Mouse (Mus musculus): Measurements from ENCODE around the gene Fam171b. TPM values are rescaled to one million over a fixed set of nuclear protein-coding genes. Genes with fewer than 3 reads are reported as not detected.

Gene Fam171b
- polyA plus RNA-seq, 1 experiment from 2014 or later: 58.9 TPM

GRCm38 (mm10) chr2:83797902-83798497 lies 14.4 kb upstream of the Fam171b start:
- Histone ChIP-seq H3K27ac (ENCODE audit: low read depth, low read length) (no peak overlapping the region), H3K9me3 (ENCODE audit: control insufficient read depth, low read length) (no peaks in the 10 kb centered on the region), H3K4me1 (replicated peaks; ENCODE audit: control insufficient read depth, insufficient read depth, low read length) (no peaks in the 10 kb centered on the region), H3K9ac (ENCODE audit: low read length) (no peak overlapping the region), H3K4me2 (ENCODE audit: low read depth, low read length, severe bottlenecking) (no peak overlapping the region), H3K36me3 (ENCODE audit: control insufficient read depth, insufficient read depth, low read length) (no peaks in the 10 kb centered on the region; the same call in 1 of the 2 replicates), H3K4me3 (ENCODE audit: low read depth, low read length) (no peak overlapping the region), H3K27me3 (ENCODE audit: control insufficient read depth, insufficient read depth, low read length) (no peaks in the 10 kb centered on the region)
- no peak for ATAC-seq (replicated peaks; ENCODE audit: low FRiP score)
- 71% methylated on average over 9 of the region's 9 CpGs for WGBS
- DNase-seq (ENCODE audit: low spot score): no peak

- Histone ChIP-seq H3K4me3 (ENCODE audit: low read depth, low read length) (peak overlapping the region; percentile 75), H3K36me3 (ENCODE audit: control insufficient read depth, insufficient read depth, low read length) (no peaks in the 10 kb centered on the region), H3K4me2 (ENCODE audit: low read depth, low read length, severe bottlenecking) (peak overlapping the region; percentile 74), H3K9me3 (ENCODE audit: control insufficient read depth, low read length) (no peaks in the 10 kb centered on the region), H3K9ac (ENCODE audit: low read length) (peak overlapping the region; percentile 93), H3K27me3 (ENCODE audit: control insufficient read depth, insufficient read depth, low read length) (no peaks in the 10 kb centered on the region), H3K27ac (ENCODE audit: low read depth, low read length) (no peak overlapping the region), H3K4me1 (replicated peaks; ENCODE audit: control insufficient read depth, insufficient read depth, low read length) (no peaks in the 10 kb centered on the region; the same call in 1 of the 2 replicates)
- WGBS: 14% methylated on average over 10 of the region's 10 CpGs
- no peak for DNase-seq (ENCODE audit: low spot score)
- ATAC-seq (replicated peaks; ENCODE audit: low FRiP score): peak; percentile 25; the same call in 1 of the 2 replicates
These were observed 947 bp downstream of the Fam171b start for GRCm38 (mm10) chr2:83813273-83813892.

GRCm38 (mm10) chr2:83814009-83814408 lies 1.6 kb downstream of the Fam171b start:
- WGBS: 58% methylated on average over 6 of the region's 6 CpGs
- peak overlapping the region; percentile 0; the same call in 1 of the 2 replicates for H3K9ac ChIP-seq (ENCODE audit: low read length)
- no peaks in the 10 kb centered on the region for H3K27me3 ChIP-seq (ENCODE audit: control insufficient read depth, insufficient read depth, low read length)
- no peak overlapping the region for H3K27ac ChIP-seq (ENCODE audit: low read depth, low read length)
- no peaks in the 10 kb centered on the region for H3K36me3 ChIP-seq (ENCODE audit: control insufficient read depth, insufficient read depth, low read length)
- H3K4me2 ChIP-seq (ENCODE audit: low read depth, low read length, severe bottlenecking): peak overlapping the region; percentile 74
- DNase-seq (ENCODE audit: low spot score): no peak
- ATAC-seq (replicated peaks; ENCODE audit: low FRiP score): no peak
- H3K4me1 ChIP-seq (replicated peaks; ENCODE audit: control insufficient read depth, insufficient read depth, low read length): no peaks in the 10 kb centered on the region; the same call in 1 of the 2 replicates
- H3K9me3 ChIP-seq (ENCODE audit: control insufficient read depth, low read length): no peaks in the 10 kb centered on the region
- peak overlapping the region; percentile 75 for H3K4me3 ChIP-seq (ENCODE audit: low read depth, low read length)

- Histone ChIP-seq H3K9me3 (ENCODE audit: control insufficient read depth, low read length) (no peaks in the 10 kb centered on the region), H3K4me3 (ENCODE audit: low read depth, low read length) (no peak overlapping the region), H3K4me1 (replicated peaks; ENCODE audit: control insufficient read depth, insufficient read depth, low read length) (no peaks in the 10 kb centered on the region; the same call in 1 of the 2 replicates), H3K9ac (ENCODE audit: low read length) (no peak overlapping the region), H3K27me3 (ENCODE audit: control insufficient read depth, insufficient read depth, low read length) (no peaks in the 10 kb centered on the region), H3K4me2 (ENCODE audit: low read depth, low read length, severe bottlenecking) (no peak overlapping the region), H3K36me3 (ENCODE audit: control insufficient read depth, insufficient read depth, low read length) (no peaks in the 10 kb centered on the region), H3K27ac (ENCODE audit: low read depth, low read length) (no peak overlapping the region)
- ATAC-seq (replicated peaks; ENCODE audit: low FRiP score): no peak
- DNase-seq (ENCODE audit: low spot score): no peak
- WGBS: 68% methylated on average over 6 of the region's 6 CpGs
These were observed 3.7 kb downstream of the Fam171b start for GRCm38 (mm10) chr2:83816147-83816546.

GRCm38 (mm10) chr2:83825161-83825560 lies 12.7 kb downstream of the Fam171b start:
- Histone ChIP-seq H3K27ac (ENCODE audit: low read depth, low read length) (no peak overlapping the region), H3K9ac (ENCODE audit: low read length) (no peak overlapping the region)

GRCm38 (mm10) chr2:83828895-83829539 lies 16.6 kb downstream of the Fam171b start:
- H3K4me2 ChIP-seq (ENCODE audit: low read depth, low read length, severe bottlenecking): no peak overlapping the region
- no peaks in the 10 kb centered on the region for H3K36me3 ChIP-seq (ENCODE audit: control insufficient read depth, insufficient read depth, low read length)
- no peaks in the 10 kb centered on the region for H3K9me3 ChIP-seq (ENCODE audit: control insufficient read depth, low read length)
- no peak overlapping the region for H3K9ac ChIP-seq (ENCODE audit: low read length)
- no peaks in the 10 kb centered on the region; the same call in 1 of the 2 replicates for H3K4me1 ChIP-seq (replicated peaks; ENCODE audit: control insufficient read depth, insufficient read depth, low read length)
- ATAC-seq (replicated peaks; ENCODE audit: low FRiP score) (peak; percentile 70), DNase-seq (ENCODE audit: low spot score) (no peak)
- H3K4me3 ChIP-seq (ENCODE audit: low read depth, low read length): no peak overlapping the region
- WGBS: 8% methylated on average over 3 of the region's 3 CpGs
- no peaks in the 10 kb centered on the region for H3K27me3 ChIP-seq (ENCODE audit: control insufficient read depth, insufficient read depth, low read length)
- H3K27ac ChIP-seq (ENCODE audit: low read depth, low read length): peak overlapping the region; percentile 19; the same call in 1 of the 2 replicates

More at GRCm38 (mm10) chr2:83825161-83825560, 12.7 kb downstream of the Fam171b start:
- Histone ChIP-seq H3K27me3 (ENCODE audit: control insufficient read depth, insufficient read depth, low read length) (no peaks in the 10 kb centered on the region), H3K4me2 (ENCODE audit: low read depth, low read length, severe bottlenecking) (no peak overlapping the region), H3K4me1 (replicated peaks; ENCODE audit: control insufficient read depth, insufficient read depth, low read length) (no peaks in the 10 kb centered on the region; the same call in 1 of the 2 replicates), H3K9me3 (ENCODE audit: control insufficient read depth, low read length) (no peaks in the 10 kb centered on the region), H3K4me3 (ENCODE audit: low read depth, low read length) (no peak overlapping the region), H3K36me3 (ENCODE audit: control insufficient read depth, insufficient read depth, low read length) (no peaks in the 10 kb centered on the region)
- DNase-seq (ENCODE audit: low spot score) (no peak), ATAC-seq (replicated peaks; ENCODE audit: low FRiP score) (no peak)
- 67% methylated on average over 5 of the region's 5 CpGs for WGBS

GRCm38 (mm10) chr2:83832903-83833302 lies 20.5 kb downstream of the Fam171b start:
- DNase-seq (ENCODE audit: low spot score): no peak
- H3K36me3 ChIP-seq (ENCODE audit: control insufficient read depth, insufficient read depth, low read length): no peaks in the 10 kb centered on the region
- H3K27me3 ChIP-seq (ENCODE audit: control insufficient read depth, insufficient read depth, low read length): no peaks in the 10 kb centered on the region
- H3K4me2 ChIP-seq (ENCODE audit: low read depth, low read length, severe bottlenecking): no peak overlapping the region
- no peak overlapping the region for H3K4me3 ChIP-seq (ENCODE audit: low read depth, low read length)
- H3K27ac ChIP-seq (ENCODE audit: low read depth, low read length): no peak overlapping the region
- ATAC-seq (replicated peaks; ENCODE audit: low FRiP score): no peak
- no peak overlapping the region for H3K9ac ChIP-seq (ENCODE audit: low read length)
- 89% methylated on average over 4 of the region's 4 CpGs for WGBS
- H3K9me3 ChIP-seq (ENCODE audit: control insufficient read depth, low read length): no peaks in the 10 kb centered on the region
- peaks cover 2% of the 10 kb centered on the region; the same call in 1 of the 2 replicates for H3K4me1 ChIP-seq (replicated peaks; ENCODE audit: control insufficient read depth, insufficient read depth, low read length)

- H3K9ac ChIP-seq (ENCODE audit: low read length): no peak overlapping the region
- H3K4me3 ChIP-seq (ENCODE audit: low read depth, low read length): no peak overlapping the region
- H3K27me3 ChIP-seq (ENCODE audit: control insufficient read depth, insufficient read depth, low read length): no peaks in the 10 kb centered on the region
- H3K27ac ChIP-seq (ENCODE audit: low read depth, low read length): peak overlapping the region; percentile 7
- 27% methylated on average over 10 of the region's 10 CpGs for WGBS
- ATAC-seq (replicated peaks; ENCODE audit: low FRiP score) (peak; percentile 38), DNase-seq (ENCODE audit: low spot score) (no peak)
- H3K4me1 ChIP-seq (replicated peaks; ENCODE audit: control insufficient read depth, insufficient read depth, low read length): peaks cover 2% of the 10 kb centered on the region; the same call in 1 of the 2 replicates
- no peaks in the 10 kb centered on the region for H3K9me3 ChIP-seq (ENCODE audit: control insufficient read depth, low read length)
- H3K36me3 ChIP-seq (ENCODE audit: control insufficient read depth, insufficient read depth, low read length): no peaks in the 10 kb centered on the region
- H3K4me2 ChIP-seq (ENCODE audit: low read depth, low read length, severe bottlenecking): 0 out of 2 replicates have a peak overlapping the region, but pooled peaks have one; percentile 0
These were observed 23.1 kb downstream of the Fam171b start for GRCm38 (mm10) chr2:83835313-83836070.

Data from forebrain, embryonic 11.5 days (tissue).